Mouse (Mus musculus) bone marrow macrophage, adult 2 months (primary cell): Measurements from ENCODE around the gene Ass1. TPM values are rescaled to one million over a fixed set of nuclear protein-coding genes. Genes with fewer than 3 reads are reported as not detected.
"Not testable (repeated sequence)": the region's sequence is repeated elsewhere in the genome, so short reads cannot be mapped to it uniquely, and the experiment has no call there.

Experiments
- H3K27ac ChIP-seq: 2 replicates; pipeline ENCODE4 v1.5.1; 2012; ENCODE audit warnings: low read depth, low read length; ENCODE audit not compliant: insufficient read depth
- H3K4me1 ChIP-seq: 2 replicates; pipeline ENCODE4 v1.6.1; 2012; ENCODE audit warnings: low read length; ENCODE audit not compliant: control insufficient read depth, insufficient read depth
- H3K4me3 ChIP-seq: 2 replicates; pipeline ENCODE4 v1.5.1; 2012; ENCODE audit warnings: mild to moderate bottlenecking, low read length, moderate library complexity; ENCODE audit not compliant: insufficient read depth
- CTCF ChIP-seq: IDR thresholded peaks from 2 replicates; pipeline ENCODE4 v1.5.1; 2012; ENCODE audit warnings: low read depth, mild to moderate bottlenecking, low read length, moderate library complexity
- POLR2A ChIP-seq: IDR thresholded peaks from 2 replicates; pipeline ENCODE4 v1.6.1; 2012; ENCODE audit warnings: mild to moderate bottlenecking, low read depth, low read length, borderline replicate concordance
- polyA plus RNA-seq: library from polyadenylated mRNA; stranded (reverse); fragments of >200 nt; gene quantifications from 2 replicates; pipeline ENCODE4 v1.2.4, GENCODE M21; 2012; ENCODE audit not compliant: missing spikeins, insufficient read depth, insufficient read length

Ass1 gene
- polyA plus RNA-seq, 1 experiment: 10.3 TPM

- Histone ChIP-seq H3K4me3 (no peak overlapping the region), H3K4me1 (no peaks in the 10 kb centered on the region), H3K27ac (no peak overlapping the region)
- TF ChIP-seq CTCF (no peak), POLR2A (no peak)
Observed at GRCm38 (mm10) chr2:31511316-31511715, 41.3 kb downstream of the Ass1 start.

GRCm38 (mm10) chr2:31516557-31516956, 46.5 kb downstream of the Ass1 start:
- Histone ChIP-seq H3K4me3 (no peak overlapping the region), H3K27ac (no peak overlapping the region), H3K4me1 (no peaks in the 10 kb centered on the region)
- TF ChIP-seq POLR2A: no peak
- TF ChIP-seq CTCF: no peak

GRCm38 (mm10) chr2:31521800-31522335, 51.9 kb downstream of the Ass1 start:
- H3K27ac ChIP-seq: no peak overlapping the region
- H3K4me3 ChIP-seq: no peak overlapping the region
- no peak for TF ChIP-seq CTCF
- no peak for TF ChIP-seq POLR2A
- peaks cover 3% of the 10 kb centered on the region; the same call in 1 of the 2 replicates for H3K4me1 ChIP-seq

GRCm38 (mm10) chr2:31524641-31525040, 54.6 kb downstream of the Ass1 start:
- peaks cover 3% of the 10 kb centered on the region; the same call in 1 of the 2 replicates for H3K4me1 ChIP-seq
- no peak overlapping the region for H3K27ac ChIP-seq
- no peak for TF ChIP-seq POLR2A
- TF ChIP-seq CTCF: no peak
- H3K4me3 ChIP-seq: no peak overlapping the region

GRCm38 (mm10) chr2:31525778-31526177, 55.8 kb downstream of the Ass1 start:
- Histone ChIP-seq H3K4me1 (peaks cover 3% of the 10 kb centered on the region; the same call in 1 of the 2 replicates), H3K4me3 (no peak overlapping the region), H3K27ac (no peak overlapping the region)
- TF ChIP-seq POLR2A: no peak
- TF ChIP-seq CTCF: no peak

GRCm38 (mm10) chr2:31530201-31530600, 60.2 kb downstream of the Ass1 start:
- H3K4me1 ChIP-seq: no peaks in the 10 kb centered on the region
- H3K27ac ChIP-seq: no peak overlapping the region
- H3K4me3 ChIP-seq: no peak overlapping the region
- TF ChIP-seq CTCF: no peak

GRCm38 (mm10) chr2:31537054-31537453, 67.0 kb downstream of the Ass1 start:
- Histone ChIP-seq H3K27ac (no peak overlapping the region), H3K4me3 (no peak overlapping the region), H3K4me1 (no peaks in the 10 kb centered on the region)
- no peak for TF ChIP-seq POLR2A
- no peak for TF ChIP-seq CTCF

- Histone ChIP-seq H3K4me1 (no peaks in the 10 kb centered on the region), H3K27ac (no peak overlapping the region), H3K4me3 (no peak overlapping the region)
- TF ChIP-seq CTCF (no peak), POLR2A (no peak)
Observed at GRCm38 (mm10) chr2:31538745-31539144, 68.7 kb downstream of the Ass1 start.

- H3K4me3 ChIP-seq: no peak overlapping the region
- H3K4me1 ChIP-seq: no peaks in the 10 kb centered on the region
- TF ChIP-seq CTCF: no peak
- no peak for TF ChIP-seq POLR2A
- H3K27ac ChIP-seq: no peak overlapping the region
Observed at GRCm38 (mm10) chr2:31541581-31541980, 71.6 kb downstream of the Ass1 start.

- no peak overlapping the region for H3K4me3 ChIP-seq
- no peak overlapping the region for H3K27ac ChIP-seq
- TF ChIP-seq POLR2A (no peak), CTCF (no peak)
- H3K4me1 ChIP-seq: no peaks in the 10 kb centered on the region
Observed at GRCm38 (mm10) chr2:31547726-31548125, 77.7 kb downstream of the Ass1 start.

- H3K4me1 ChIP-seq: no peaks in the 10 kb centered on the region
- H3K27ac ChIP-seq: no peak overlapping the region
- TF ChIP-seq POLR2A (no peak), CTCF (no peak)
- H3K4me3 ChIP-seq: no peak overlapping the region
Observed at GRCm38 (mm10) chr2:31550503-31550902, 80.5 kb downstream of the Ass1 start.

GRCm38 (mm10) chr2:31551351-31551750, 81.3 kb downstream of the Ass1 start:
- not testable (repeated sequence) for H3K4me1 ChIP-seq, H3K4me3 ChIP-seq, H3K27ac ChIP-seq
